Mouse (Mus musculus) heart, adult 18-20 months (tissue): ENCODE data around the gene Lactbl1. TPM values are rescaled to one million over a fixed set of nuclear protein-coding genes. Genes with fewer than 3 reads are reported as not detected.

Experiments used
- DNase-seq, 2 experiments: peaks; one replicate each; pipeline ENCODE4 v3.0.0; 2021 to 2022; ENCODE audit warnings: mixed read lengths in 1 of 2
- microRNA-seq, 2 experiments: library from miRNA; unstranded; fragments of <30 nt; microRNA quantifications; one replicate each; pipeline ENCODE4 v1.2.0; 2022
- total RNA-seq, 2 experiments: library from RNA; stranded (reverse); gene quantifications; 2 replicates each; pipeline ENCODE4 v1.2.3; 2021

Gene Lactbl1
- total RNA-seq, 2 experiments from 2014 or later: not detected

GRCm38 (mm10) chr4:136684485-136684884 is 62.1 kb downstream of the Lactbl1 start:
- no peak for DNase-seq

GRCm38 (mm10) chr4:136685431-136685869 is 63.0 kb downstream of the Lactbl1 start:
- no peak for DNase-seq

DNA sequence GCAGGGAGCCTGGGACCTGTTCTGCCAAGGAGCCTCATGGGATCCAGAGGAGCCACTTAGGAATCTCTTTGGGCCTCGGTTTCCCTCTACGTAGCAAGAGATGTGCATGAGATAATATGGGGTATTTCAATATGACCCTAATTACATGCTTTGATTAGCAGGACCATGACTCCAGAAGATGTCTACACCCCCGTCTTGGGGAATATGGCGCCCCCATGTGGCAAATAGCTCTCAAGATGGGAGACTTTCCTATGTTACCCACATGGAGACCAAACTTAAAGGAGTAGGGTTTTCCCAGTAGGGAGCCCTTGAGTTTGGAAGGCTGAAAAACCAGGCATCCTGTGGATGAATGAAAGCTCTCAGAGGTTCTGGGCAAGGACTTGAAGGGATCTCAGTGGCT is 65.7 kb downstream of the Lactbl1 start:
- DNase-seq: no peak

Small RNA genes lying within 50 kb of the gene (microRNA-seq; reads per million reads assigned to microRNA genes)
- 0 reads per million in 2 experiments for gene Gm22180

Other genes with a start within 250 kb of the Lactbl1 start
- not detected for gene Htr1d, start 199.1 kb upstream of the Lactbl1 start, total RNA-seq
- gene 6030445D17Rik, start 160.4 kb upstream of the Lactbl1 start, total RNA-seq: under 1 TPM; 0.15 to 0.21 TPM
- gene Luzp1, start 152.9 kb upstream of the Lactbl1 start, total RNA-seq: 10 to 100 TPM; 29.3 to 38.1 TPM
- gene Kdm1a, start 19.9 kb upstream of the Lactbl1 start, total RNA-seq: 10 to 100 TPM; 28.2 to 30.6 TPM
- not detected for gene Tex46, start 12.2 kb upstream of the Lactbl1 start, total RNA-seq
- gene Ephb2, start 213.4 kb downstream of the Lactbl1 start, total RNA-seq: under 1 TPM; 0.89 to 0.90 TPM